8 mouse cellular contexts compared by ENCODE assay signal in the genomic region with DNA sequence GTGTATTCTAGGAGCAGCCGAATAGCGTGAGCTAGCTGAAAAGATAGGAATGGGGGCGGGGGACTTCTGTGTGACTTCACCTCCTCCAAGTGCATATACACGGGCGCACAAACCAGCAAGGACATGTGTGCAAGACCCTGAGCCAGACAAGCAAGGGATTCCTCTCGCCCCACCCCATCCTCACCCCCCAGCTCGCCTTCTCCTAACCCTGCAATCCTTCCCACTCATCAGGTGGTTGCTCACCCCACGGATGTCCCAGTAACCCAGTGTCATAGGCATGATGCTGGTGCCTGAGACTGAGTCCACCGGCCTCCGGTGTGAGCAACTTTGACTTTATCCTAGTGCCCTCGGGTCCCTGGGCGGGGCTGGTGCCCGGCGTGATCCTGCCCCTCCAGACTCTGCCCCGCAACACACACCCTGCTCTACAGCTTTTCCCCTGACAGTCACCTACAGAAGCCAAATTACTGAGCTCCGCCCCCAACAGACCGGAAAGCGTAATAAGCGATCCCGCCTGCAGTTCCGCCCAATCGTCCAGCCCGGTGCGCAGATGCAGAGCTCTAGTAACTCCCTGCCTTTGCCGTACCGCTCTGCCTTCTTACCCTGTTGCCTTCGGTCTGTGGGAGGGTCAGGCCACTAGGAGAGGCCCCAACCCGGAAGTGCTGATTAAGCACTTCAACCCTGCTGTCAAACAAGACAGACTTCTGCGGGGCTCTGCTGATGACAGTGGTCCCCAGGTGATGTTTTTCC. TPM values are rescaled to one million over a fixed set of nuclear protein-coding genes. Genes with fewer than 3 reads are reported as not detected.
DNase-seq lines count a peak whose midpoint lies in the region; ATAC-seq and TF ChIP-seq lines count a peak whose summit lies in the region.

Gene Gstm4, minus strand, starts transcription at position 501 of the 747 bp plus-strand sequence.

- no peaks in the 10 kb centered on the region for H3K27me3 ChIP-seq in limb, embryonic 13.5 days
- no peaks in the 10 kb centered on the region for H3K27me3 ChIP-seq in midbrain, embryonic 15.5 days (replicated peaks)

- peak within 1 kb of the TSS; percentile 74 for H3K9ac ChIP-seq in limb, embryonic 13.5 days
- peak within 1 kb of the TSS; percentile 52 for H3K9ac ChIP-seq in midbrain, embryonic 15.5 days

- H3K4me2 ChIP-seq in limb, embryonic 13.5 days (replicated peaks) = peak within 1 kb of the TSS; percentile 85
- H3K4me2 ChIP-seq in midbrain, embryonic 15.5 days = peak within 1 kb of the TSS; percentile 83

- peak within 1 kb of the TSS; percentile 60 for H3K4me3 ChIP-seq in limb, embryonic 13.5 days
- H3K4me3 ChIP-seq in midbrain, embryonic 15.5 days = peak within 1 kb of the TSS; percentile 52

- no peaks in the 10 kb centered on the region for H3K9me3 ChIP-seq in limb, embryonic 13.5 days
- no peaks in the 10 kb centered on the region for H3K9me3 ChIP-seq in midbrain, embryonic 15.5 days

- H3K36me3 ChIP-seq in limb, embryonic 13.5 days = no peaks in the 10 kb centered on the region
- H3K36me3 ChIP-seq in midbrain, embryonic 15.5 days (replicated peaks) = no peaks in the 10 kb centered on the region

- ATAC-seq in erythroblast, adult 5-6 weeks (replicated peaks; ENCODE audit: low FRiP score, poor library complexity, severe bottlenecking) = peak; percentile 76
- ATAC-seq in limb, embryonic 13.5 days (ENCODE audit: low FRiP score, low read depth) = peak; percentile 92
- peak; percentile 94 for ATAC-seq in midbrain, embryonic 15.5 days (replicated peaks)

- DNase-seq in A20 (ENCODE audit: low read depth, low spot score) = peak; percentile 96
- peak; percentile 89 for DNase-seq in brain, embryonic 14.5 days (ENCODE audit: low read depth)
- DNase-seq in heart, adult 9 months (ENCODE audit: low spot score in 2 of 2) = peak; percentile 93 to 94
- peak; percentile 95 for DNase-seq in kidney, adult 9 months
- DNase-seq in spleen, adult 18-20 months = peak; percentile 74 to 76

- H3K4me1 ChIP-seq in limb, embryonic 13.5 days = no peaks in the 10 kb centered on the region
- H3K4me1 ChIP-seq in midbrain, embryonic 15.5 days = peaks cover 10% of the 10 kb centered on the region; the same call in 1 of the 2 replicates

- H3K27ac ChIP-seq in limb, embryonic 13.5 days = peak within 1 kb of the TSS; percentile 44; the same call in 1 of the 2 replicates
- peak within 1 kb of the TSS; percentile 46 for H3K27ac ChIP-seq in midbrain, embryonic 15.5 days

- TF ChIP-seq CTCF in brain, embryonic 14.5 days (IDR thresholded peaks at IDR 0.05; ENCODE audit: borderline replicate concordance, extremely low read depth, insufficient read depth, insufficient read length) = no peak

- TF ChIP-seq POLR2A in brain, embryonic 14.5 days (IDR thresholded peaks at IDR 0.05; ENCODE audit: borderline replicate concordance, extremely low read depth, insufficient read depth, insufficient read length, poor library complexity, severe bottlenecking) = peak; percentile 25; the same call in 1 of the 2 replicates

- 7% methylated on average over 29 of the region's 29 CpGs for WGBS in limb, embryonic 13.5 days
- WGBS in midbrain, embryonic 15.5 days = 7% methylated on average over 29 of the region's 29 CpGs

RNA-seq across cellular contexts. Expression of gene Gstm4, which starts in this region (rescaled TPM):
- 13.2 and 15.3 TPM in 2 replicates for polyA plus RNA-seq in brain, embryonic 14.5 days (2012; rRNA removed)
- 4.2 and 8.4 TPM in 2 replicates for total RNA-seq in erythroblast, adult 5-6 weeks (2015; ENCODE audit: low replicate concordance)
- 0.28 and 0.51 TPM in 2 replicates for total RNA-seq in erythroblast, adult 5-6 weeks (2017; ENCODE audit: low replicate concordance)
- polyA plus RNA-seq in limb, embryonic 13.5 days (2015; fragmentation: Nextera tagmentation; extraction: Ambion mirVana) = 14.6 and 15.4 TPM in 2 replicates
- polyA plus RNA-seq in midbrain, embryonic 15.5 days (2015; fragmentation: Nextera tagmentation; extraction: Ambion mirVana) = 18.3 and 19.8 TPM in 2 replicates

Comparison
In these comparisons a context has a peak if more than half of its experiments do, and no peak if none do; other contexts are left out.
1. Peak in every context shown above with its lines: DNase-seq, ATAC-seq, H3K4me3 ChIP-seq and H3K27ac ChIP-seq.